Mouse (Mus musculus) liver, adult 2 months (tissue): ENCODE results near the gene Ankrd50. TPM values are rescaled to one million over a fixed set of nuclear protein-coding genes. Genes with fewer than 3 reads are reported as not detected.

Experiments
- DNase-seq: peaks from one replicate; pipeline ENCODE4 v3.0.0-alpha.2; 2011; ENCODE audit warnings: low read depth, low spot score; ENCODE audit errors: extremely low read depth
- H3K27ac ChIP-seq: fragments of 200-500 bp; replicated peaks from 2 replicates; pipeline ENCODE4 v1.5.1; 2012; ENCODE audit warnings: low read depth, mild to moderate bottlenecking, control low read depth, inconsistent platforms, low read length; ENCODE audit not compliant: insufficient read depth
- H3K27me3 ChIP-seq: fragments of 200-500 bp; 2 replicates; pipeline ENCODE4 v1.6.1; 2012; ENCODE audit warnings: mild to moderate bottlenecking, moderate library complexity, low read length, inconsistent platforms; ENCODE audit not compliant: control insufficient read depth, insufficient read depth
- H3K36me3 ChIP-seq: fragments of 200-500 bp; 2 replicates; pipeline ENCODE4 v1.6.1; 2012; ENCODE audit warnings: low read length, inconsistent platforms; ENCODE audit not compliant: control insufficient read depth, insufficient read depth
- H3K4me1 ChIP-seq: fragments of 200-500 bp; 2 replicates; pipeline ENCODE4 v1.6.1; 2011; ENCODE audit warnings: low read length; ENCODE audit not compliant: control insufficient read depth, insufficient read depth
- H3K4me3 ChIP-seq: fragments of 200-500 bp; 2 replicates; pipeline ENCODE4 v1.5.1; 2011; ENCODE audit warnings: low read depth, mild to moderate bottlenecking, control low read depth, low read length, moderate library complexity; ENCODE audit not compliant: insufficient read depth
- H3K79me2 ChIP-seq: fragments of 200-500 bp; 2 replicates; pipeline ENCODE4 v1.6.1; 2012; ENCODE audit warnings: inconsistent platforms, mild to moderate bottlenecking, low read length, moderate library complexity; ENCODE audit not compliant: control insufficient read depth, insufficient read depth
- H3K9ac ChIP-seq: fragments of 200-500 bp; 2 replicates; pipeline ENCODE4 v1.6.1; 2012; ENCODE audit warnings: low read depth, mild to moderate bottlenecking, control low read depth, inconsistent platforms, low read length
- CTCF ChIP-seq: fragments of 200-500 bp; IDR thresholded peaks from 2 replicates; pipeline ENCODE4 v1.5.1; 2011; ENCODE audit warnings: low read depth, low read length, control low read depth
- POLR2A ChIP-seq: fragments of 200-500 bp; IDR thresholded peaks from 2 replicates; pipeline ENCODE4 v1.6.1; 2011; ENCODE audit warnings: low read length, control low read depth; ENCODE audit not compliant: insufficient read depth; ENCODE audit errors: extremely low read depth
- WGBS: fragments of 180-500 bp; shearing (Covaris S2); methylation state at CpG from one replicate; pipeline ENCODE4 v1.1.7; 2018; 5-methylcytosine and 5-hydroxymethylcytosine counted together
- polyA plus RNA-seq: library from polyadenylated mRNA; depleted of rRNA; stranded (reverse); fragments of >200 nt; gene quantifications from 2 replicates; pipeline ENCODE4 v1.2.3, GENCODE M21; 2012
- total RNA-seq: library from RNA; depleted of rRNA; stranded (reverse); fragments of >200 nt; gene quantifications from 2 replicates; pipeline ENCODE4 v1.2.3, GENCODE M21; 2014

Gene Ankrd50
- total and polyA plus RNA-seq, 2 experiments, result 4.8 to 5.4 TPM

- Histone ChIP-seq H3K4me1 (0 out of 2 replicates have a peak, but pooled peaks cover 7% of the 10 kb centered on the region), H3K9ac (no peak overlapping the region), H3K27ac (no peak overlapping the region), H3K27me3 (no peaks in the 10 kb centered on the region), H3K36me3 (0 out of 2 replicates have a peak, but pooled peaks cover 2% of the 10 kb centered on the region), H3K79me2 (peaks cover 13% of the 10 kb centered on the region), H3K4me3 (no peak overlapping the region)
- 72% methylated on average over 6 of the region's 6 CpGs for WGBS
- TF ChIP-seq POLR2A (no peak), CTCF (no peak)
- no peak for DNase-seq
Measured at GRCm38 (mm10) chr3:38475587-38475986, 9.1 kb downstream of the Ankrd50 start.

GRCm38 (mm10) chr3:38473138-38473537 is 11.5 kb downstream of the Ankrd50 start:
- Histone ChIP-seq H3K27me3 (no peaks in the 10 kb centered on the region), H3K4me3 (no peak overlapping the region), H3K79me2 (peaks cover 17% of the 10 kb centered on the region), H3K36me3 (0 out of 2 replicates have a peak, but pooled peaks cover 2% of the 10 kb centered on the region), H3K9ac (no peak overlapping the region), H3K4me1 (peaks cover 5% of the 10 kb centered on the region; the same call in 1 of the 2 replicates), H3K27ac (no peak overlapping the region)
- WGBS, result 92% methylated on average over 4 of the region's 4 CpGs
- DNase-seq, result no peak
- TF ChIP-seq CTCF (no peak), POLR2A (no peak)

DNA sequence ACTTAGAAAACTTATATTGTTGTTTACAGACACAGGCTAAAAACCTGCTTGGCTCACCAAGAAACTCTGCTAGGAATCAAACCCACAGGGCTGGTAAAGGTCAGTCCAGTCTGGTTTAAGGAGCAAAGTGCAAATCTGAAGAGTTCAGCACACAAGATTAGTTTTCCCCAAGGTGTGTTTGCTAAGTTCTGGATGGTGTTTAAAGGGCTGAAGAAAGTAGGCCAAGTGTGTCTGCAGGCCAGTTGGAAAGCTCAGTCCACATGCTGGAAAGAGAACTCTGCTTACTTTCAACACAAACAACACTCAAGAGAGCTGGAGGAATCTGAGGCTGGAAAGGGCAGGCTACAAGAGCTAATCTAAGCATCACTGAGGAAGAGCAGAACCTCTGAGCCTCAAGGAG is 13.1 kb downstream of the Ankrd50 start:
- H3K4me1 ChIP-seq, result peaks cover 5% of the 10 kb centered on the region; the same call in 1 of the 2 replicates
- no peak overlapping the region for H3K9ac ChIP-seq
- H3K27ac ChIP-seq, result no peak overlapping the region
- peak; percentile 14 for DNase-seq
- no peak overlapping the region for H3K4me3 ChIP-seq
- TF ChIP-seq POLR2A (no peak), CTCF (no peak)
- peaks cover 17% of the 10 kb centered on the region for H3K79me2 ChIP-seq
- H3K27me3 ChIP-seq, result no peaks in the 10 kb centered on the region
- H3K36me3 ChIP-seq, result no peaks in the 10 kb centered on the region

DNA sequence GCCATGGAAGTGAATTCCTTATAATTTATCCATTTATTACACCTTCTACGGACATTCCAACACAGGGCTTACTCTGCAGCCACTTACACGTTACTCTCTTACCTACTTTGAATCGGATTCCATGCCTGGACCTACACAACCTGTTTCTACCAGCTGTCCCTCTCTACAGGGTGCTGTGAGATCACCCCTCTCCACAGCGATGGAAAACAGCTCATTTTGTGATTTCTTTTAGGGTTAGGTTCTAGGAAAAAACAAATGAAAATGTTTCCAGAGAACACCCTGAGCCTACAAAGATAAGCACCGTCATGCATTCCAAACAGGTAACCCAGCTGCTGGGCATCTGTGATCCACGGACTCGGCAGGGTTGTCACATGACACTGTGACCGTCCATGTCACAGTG is 16.5 kb downstream of the Ankrd50 start:
- peaks cover 5% of the 10 kb centered on the region; the same call in 1 of the 2 replicates for H3K4me1 ChIP-seq
- DNase-seq, result no peak
- 96% methylated on average over 8 of the region's 8 CpGs for WGBS
- 0 out of 2 replicates have a peak, but pooled peaks cover 2% of the 10 kb centered on the region for H3K36me3 ChIP-seq
- TF ChIP-seq POLR2A, result no peak
- TF ChIP-seq CTCF, result no peak
- peaks cover 9% of the 10 kb centered on the region; the same call in 1 of the 2 replicates for H3K79me2 ChIP-seq
- no peak overlapping the region for H3K27ac ChIP-seq
- no peaks in the 10 kb centered on the region for H3K27me3 ChIP-seq
- no peak overlapping the region for H3K9ac ChIP-seq
- no peak overlapping the region for H3K4me3 ChIP-seq

DNA sequence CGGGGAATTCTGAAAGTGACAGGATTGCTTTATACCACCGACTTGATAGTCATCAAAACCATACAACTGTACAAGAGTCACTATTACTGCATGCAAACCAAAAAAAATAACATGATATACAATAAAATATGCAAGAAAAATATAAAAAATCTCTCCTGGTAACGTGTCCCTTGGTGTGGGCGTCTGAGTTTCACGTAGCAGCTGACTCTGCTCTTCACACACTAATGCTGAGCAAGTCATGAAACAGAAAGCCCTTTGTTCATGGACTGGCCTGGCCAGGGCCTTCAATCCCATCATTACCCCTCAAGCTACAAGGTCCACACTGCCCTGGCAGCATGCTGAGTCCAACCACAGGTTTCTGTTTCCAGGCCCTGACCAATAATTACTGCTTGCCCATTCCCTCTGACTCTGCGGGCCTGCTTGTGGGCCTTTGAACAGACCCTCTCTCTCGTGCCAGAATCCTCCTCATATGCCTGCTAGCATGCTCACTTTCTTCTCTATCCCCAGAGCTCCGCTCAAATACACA is 17.7 kb downstream of the Ankrd50 start:
- H3K4me3 ChIP-seq, result no peak overlapping the region
- 94% methylated on average over 8 of the region's 8 CpGs for WGBS
- H3K27ac ChIP-seq, result no peak overlapping the region
- peaks cover 5% of the 10 kb centered on the region; the same call in 1 of the 2 replicates for H3K4me1 ChIP-seq
- H3K27me3 ChIP-seq, result no peaks in the 10 kb centered on the region
- peaks cover 4% of the 10 kb centered on the region; the same call in 1 of the 2 replicates for H3K36me3 ChIP-seq
- TF ChIP-seq POLR2A (no peak), CTCF (no peak)
- no peak overlapping the region for H3K9ac ChIP-seq
- peaks cover 7% of the 10 kb centered on the region; the same call in 1 of the 2 replicates for H3K79me2 ChIP-seq
- DNase-seq, result no peak

DNA sequence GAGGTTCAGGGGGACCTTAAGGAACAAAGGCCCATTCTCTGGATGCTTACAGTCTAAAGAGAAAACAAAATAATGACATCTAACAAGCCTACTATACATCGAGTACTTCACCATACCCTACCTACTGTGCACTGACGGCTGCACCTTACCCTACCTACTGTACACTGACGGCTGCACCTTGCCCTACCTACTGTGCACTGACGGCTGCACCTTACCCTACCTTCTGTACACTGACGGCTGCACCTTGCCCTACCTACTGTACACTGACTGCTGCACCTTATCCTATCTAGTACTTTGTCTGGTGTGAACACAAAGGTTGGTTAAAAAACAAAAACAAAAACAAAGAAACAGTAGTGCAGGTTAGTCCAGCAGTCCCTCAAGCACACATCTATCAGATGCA is 18.5 kb downstream of the Ankrd50 start:
- no peak overlapping the region for H3K27ac ChIP-seq
- H3K36me3 ChIP-seq, result peaks cover 9% of the 10 kb centered on the region
- H3K9ac ChIP-seq, result no peak overlapping the region
- WGBS, result 90% methylated on average over 5 of the region's 5 CpGs
- no peak for DNase-seq
- H3K4me3 ChIP-seq, result no peak overlapping the region
- H3K79me2 ChIP-seq, result peaks cover 7% of the 10 kb centered on the region; the same call in 1 of the 2 replicates
- no peaks in the 10 kb centered on the region for H3K27me3 ChIP-seq
- TF ChIP-seq POLR2A, result no peak
- TF ChIP-seq CTCF, result no peak
- H3K4me1 ChIP-seq, result no peaks in the 10 kb centered on the region; the same call in 1 of the 2 replicates
